Mouse (Mus musculus): ENCODE results near the gene Ccdc22.

DNA sequence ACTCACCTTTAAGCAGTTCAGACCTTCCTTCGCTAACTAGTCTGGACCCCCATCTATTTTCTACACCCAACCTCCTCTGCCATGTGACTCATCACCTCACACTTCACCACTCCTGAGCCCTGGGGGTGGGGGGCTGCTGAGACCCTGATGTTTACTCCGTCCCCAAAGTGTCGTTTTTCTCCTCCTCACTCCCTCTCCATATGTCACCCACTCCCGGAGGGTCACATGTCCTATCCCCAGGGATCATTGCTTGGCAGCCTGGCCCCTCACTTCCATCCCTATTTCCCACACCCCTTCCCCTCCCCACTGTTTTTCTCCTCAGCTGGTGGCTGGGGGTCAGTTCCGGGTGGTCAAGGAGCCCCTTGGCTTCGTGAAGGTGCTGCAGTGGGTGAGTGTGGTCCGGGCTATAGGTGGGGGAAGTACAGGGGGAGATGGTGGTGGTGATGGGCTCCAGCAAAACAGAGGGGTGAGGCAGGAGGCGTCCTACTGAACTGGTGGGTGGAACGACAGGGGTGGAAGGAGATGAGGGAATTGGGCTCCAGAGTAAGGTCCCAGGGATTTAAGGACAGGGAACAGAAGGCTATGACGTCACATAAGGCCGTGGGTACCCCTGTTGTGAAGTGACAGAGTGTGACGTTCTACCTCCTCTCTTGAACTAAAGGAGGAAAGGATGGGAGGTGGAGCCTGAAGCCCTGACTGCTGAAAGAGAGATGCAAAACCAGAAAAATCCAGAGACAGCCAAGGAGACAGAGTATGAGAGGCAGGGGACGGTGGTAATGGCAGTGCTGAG, 34.4 kb upstream of the Ccdc22 start:
- TF ChIP-seq USF1 (IDR thresholded peaks at IDR 0.05; ENCODE audit: low read depth) (no peak), POLR2A (IDR thresholded peaks at IDR 0.05; ENCODE audit: insufficient read length, low read depth) (no peak), E2F4 (IDR thresholded peaks at IDR 0.05; ENCODE audit: insufficient read depth) (no peak), CEBPB (IDR thresholded peaks at IDR 0.05; ENCODE audit: insufficient read depth, poor library complexity, severe bottlenecking) (no peak), MYOD1 (IDR thresholded peaks at IDR 0.05; ENCODE audit: control insufficient read depth in 1 of 3, insufficient read length in 2 of 3, low read depth in 2 of 3) (no peak), POLR2AphosphoS2 (IDR thresholded peaks at IDR 0.05; ENCODE audit: insufficient read length, low read depth) (no peak), TCF12 (IDR thresholded peaks at IDR 0.05; ENCODE audit: insufficient read depth, poor library complexity, severe bottlenecking) (no peak), MAX (IDR thresholded peaks at IDR 0.05; ENCODE audit: low read depth) (no peak), MYOG (IDR thresholded peaks at IDR 0.05; ENCODE audit: control insufficient read depth in 1 of 3, insufficient read depth in 1 of 3, insufficient read length in 2 of 3, low read depth in 2 of 3) (no peak), TCF3 (IDR thresholded peaks at IDR 0.05; ENCODE audit: insufficient read length, low read depth) (no peak)

Data from myocyte (in vitro differentiated cells).